Mouse (Mus musculus): ENCODE measurements at regions not wholly inside any gene's neighbourhood (a gene's known extent, or its start where the extent isn't known, plus 50 kb on each side); places are given as distances from the start of the nearest gene placed in this dataset.

GRCm38 (mm10) chr2:170998378-170998777, 266.8 kb downstream of the Dok5 start:
- TF ChIP-seq POLR2A (IDR thresholded peaks at IDR 0.05; ENCODE audit: borderline replicate concordance, insufficient read depth, low read length) (no peak), CTCF (IDR thresholded peaks at IDR 0.05; ENCODE audit: borderline replicate concordance, insufficient read depth, low read depth, low read length) (no peak)
